Mouse (Mus musculus): ENCODE results near the gene Shisa9. TPM values are rescaled to one million over a fixed set of nuclear protein-coding genes. Genes with fewer than 3 reads are reported as not detected.

Shisa9 gene
- polyA plus RNA-seq, 1 experiment from 2014 or later = 0.83 TPM

DNA sequence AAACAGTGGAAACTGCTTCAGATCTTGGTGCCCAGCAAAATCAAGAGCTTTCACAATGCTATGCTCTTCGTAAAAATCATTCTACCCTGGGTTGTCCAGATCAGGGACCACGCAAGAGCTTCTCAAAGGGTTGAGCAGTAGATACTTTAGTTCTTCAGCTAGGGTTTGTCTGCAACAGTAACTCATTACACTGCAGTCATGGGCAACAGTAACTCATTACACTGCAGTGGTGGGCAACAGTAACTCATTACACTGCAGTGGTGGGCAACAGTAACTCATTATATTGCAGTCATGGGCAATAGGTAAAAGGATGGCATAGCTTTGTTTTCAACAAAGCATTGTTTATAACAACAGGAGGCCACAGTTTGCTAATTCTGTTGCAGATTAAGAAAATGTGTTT lies 281.9 kb downstream of the Shisa9 start:
- no peak overlapping the region for H3K27ac ChIP-seq (ENCODE audit: low read length)
- no peaks in the 10 kb centered on the region for H3K4me1 ChIP-seq (ENCODE audit: control insufficient read depth, insufficient read depth, low read length)
- no peak for ATAC-seq (ENCODE audit: insufficient read depth, low FRiP score)
- no peaks in the 10 kb centered on the region for H3K27me3 ChIP-seq (ENCODE audit: control insufficient read depth, insufficient read depth, low read length)
- no peak overlapping the region for H3K4me3 ChIP-seq (replicated peaks; ENCODE audit: low read length)
- WGBS = 83% methylated on average over 2 of the region's 2 CpGs
- H3K9me3 ChIP-seq (replicated peaks; ENCODE audit: control insufficient read depth, low read length) = no peaks in the 10 kb centered on the region
- no peak overlapping the region for H3K4me2 ChIP-seq (ENCODE audit: low read depth, low read length)
- no peak overlapping the region for H3K9ac ChIP-seq (ENCODE audit: low read length)
- H3K36me3 ChIP-seq (ENCODE audit: control insufficient read depth, insufficient read depth, low read length) = no peaks in the 10 kb centered on the region

DNA sequence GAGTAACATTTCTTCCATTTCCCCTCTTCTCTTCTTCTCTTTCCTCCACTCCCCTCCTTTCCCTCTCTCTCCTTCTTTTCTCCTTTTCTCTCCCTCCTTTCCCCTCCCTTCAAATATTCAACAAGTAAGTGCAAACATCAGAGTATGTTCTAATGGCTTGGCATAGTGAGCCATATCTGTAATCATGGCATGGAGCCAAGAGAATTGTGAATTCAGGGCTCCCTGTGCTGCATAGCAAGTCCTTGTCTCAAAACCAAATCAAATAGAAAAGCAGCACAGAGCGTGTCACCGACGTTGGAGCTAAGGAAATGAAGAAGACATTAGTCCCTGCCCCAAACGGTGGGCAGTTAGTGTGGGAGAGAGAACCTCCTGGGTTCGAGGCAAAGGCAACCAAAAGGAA lies 316.6 kb downstream of the Shisa9 start:
- no peaks in the 10 kb centered on the region for H3K4me1 ChIP-seq (ENCODE audit: control insufficient read depth, insufficient read depth, low read length)
- no peak overlapping the region for H3K9ac ChIP-seq (ENCODE audit: low read length)
- no peaks in the 10 kb centered on the region for H3K36me3 ChIP-seq (ENCODE audit: control insufficient read depth, insufficient read depth, low read length)
- H3K27ac ChIP-seq (ENCODE audit: low read length) = no peak overlapping the region
- H3K9me3 ChIP-seq (replicated peaks; ENCODE audit: control insufficient read depth, low read length) = no peaks in the 10 kb centered on the region
- no peaks in the 10 kb centered on the region for H3K27me3 ChIP-seq (ENCODE audit: control insufficient read depth, insufficient read depth, low read length)
- no peak overlapping the region for H3K4me3 ChIP-seq (replicated peaks; ENCODE audit: low read length)
- ATAC-seq (ENCODE audit: insufficient read depth, low FRiP score) = no peak
- no peak overlapping the region for H3K4me2 ChIP-seq (ENCODE audit: low read depth, low read length)
- 50% methylated on average over 5 of the region's 5 CpGs for WGBS

DNA sequence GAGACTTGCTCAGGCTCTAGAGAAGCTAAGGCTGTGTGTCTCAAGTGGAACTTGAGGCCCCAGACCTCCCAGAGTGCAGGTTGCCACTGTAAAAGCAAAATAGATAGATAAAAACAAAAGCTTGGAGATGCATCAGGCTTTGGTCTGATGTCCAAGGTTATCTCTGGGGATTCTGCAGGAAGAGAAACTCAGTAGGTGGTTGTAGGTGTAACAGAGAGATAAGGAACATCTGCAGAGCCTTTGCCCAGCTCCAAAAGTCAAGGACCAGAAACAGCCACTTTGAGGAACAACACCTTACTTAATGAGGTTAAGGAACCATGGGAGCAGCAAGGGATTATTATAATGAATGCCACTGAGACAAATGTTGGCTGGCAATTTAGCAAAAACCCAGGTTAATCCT lies 319.5 kb downstream of the Shisa9 start:
- Histone ChIP-seq H3K4me3 (replicated peaks; ENCODE audit: low read length) (no peak overlapping the region), H3K9me3 (replicated peaks; ENCODE audit: control insufficient read depth, low read length) (no peaks in the 10 kb centered on the region), H3K27me3 (ENCODE audit: control insufficient read depth, insufficient read depth, low read length) (no peaks in the 10 kb centered on the region), H3K4me1 (ENCODE audit: control insufficient read depth, insufficient read depth, low read length) (no peaks in the 10 kb centered on the region), H3K4me2 (ENCODE audit: low read depth, low read length) (no peak overlapping the region), H3K9ac (ENCODE audit: low read length) (no peak overlapping the region), H3K36me3 (ENCODE audit: control insufficient read depth, insufficient read depth, low read length) (no peaks in the 10 kb centered on the region), H3K27ac (ENCODE audit: low read length) (no peak overlapping the region)
- no peak for ATAC-seq (ENCODE audit: insufficient read depth, low FRiP score)

DNA sequence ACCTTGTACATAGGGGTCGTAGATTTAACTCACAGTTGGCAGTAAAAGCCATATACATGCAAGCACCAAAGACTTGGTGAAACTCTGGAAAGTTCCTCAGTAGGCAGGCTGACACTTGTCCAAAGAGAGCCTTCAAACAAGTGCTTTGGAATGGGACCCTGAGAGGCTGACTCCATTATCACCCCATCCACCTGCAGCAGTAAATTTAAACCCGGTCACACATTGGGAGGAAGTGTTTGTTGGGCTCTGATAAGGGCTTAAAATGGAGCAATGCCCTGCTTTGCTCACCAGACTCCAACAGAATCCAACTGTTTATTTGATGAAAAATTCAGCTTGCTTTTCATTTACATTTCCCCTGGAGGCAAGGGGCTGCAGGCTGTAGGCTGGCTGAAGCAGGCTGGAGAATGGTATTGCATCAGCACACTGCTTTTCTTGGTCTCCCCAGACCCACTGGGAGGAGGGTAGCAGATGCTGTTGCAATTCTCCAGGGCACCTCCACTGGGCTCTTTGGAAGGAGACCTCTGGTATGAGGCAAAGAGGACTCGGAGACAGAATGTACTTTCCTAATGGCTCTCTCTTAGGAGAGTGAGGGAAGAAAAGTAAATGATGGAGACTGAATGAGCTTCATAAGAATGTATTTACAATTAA lies 323.5 kb downstream of the Shisa9 start:
- ATAC-seq (ENCODE audit: insufficient read depth, low FRiP score) = no peak
- Histone ChIP-seq H3K4me3 (replicated peaks; ENCODE audit: low read length) (no peak overlapping the region), H3K4me2 (ENCODE audit: low read depth, low read length) (no peak overlapping the region), H3K9me3 (replicated peaks; ENCODE audit: control insufficient read depth, low read length) (no peaks in the 10 kb centered on the region), H3K36me3 (ENCODE audit: control insufficient read depth, insufficient read depth, low read length) (no peaks in the 10 kb centered on the region), H3K9ac (ENCODE audit: low read length) (no peak overlapping the region), H3K27me3 (ENCODE audit: control insufficient read depth, insufficient read depth, low read length) (no peaks in the 10 kb centered on the region), H3K27ac (ENCODE audit: low read length) (no peak overlapping the region), H3K4me1 (ENCODE audit: control insufficient read depth, insufficient read depth, low read length) (no peaks in the 10 kb centered on the region)
- WGBS = 61% methylated on average over 3 of the region's 3 CpGs

DNA sequence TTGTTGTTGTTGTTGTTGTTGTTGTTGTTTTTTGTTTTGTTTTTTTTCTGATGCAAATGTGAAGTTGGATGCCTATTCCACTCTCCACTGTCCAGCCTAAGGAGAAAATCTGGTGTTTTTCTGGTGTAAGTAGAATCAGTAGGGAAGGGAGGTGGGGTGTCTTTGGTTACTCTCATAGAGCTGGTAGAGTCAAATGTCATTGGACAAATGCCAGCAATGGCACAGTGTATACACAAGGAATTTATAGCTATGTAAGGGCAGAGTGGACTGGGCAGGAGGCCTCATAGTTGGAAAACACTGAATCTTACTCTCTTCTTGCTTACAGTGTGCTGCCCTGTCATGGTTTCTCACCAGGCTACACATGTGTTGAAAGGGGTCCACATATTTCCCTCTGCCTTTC lies 325.9 kb downstream of the Shisa9 start:
- Histone ChIP-seq H3K36me3 (ENCODE audit: control insufficient read depth, insufficient read depth, low read length) (no peaks in the 10 kb centered on the region), H3K4me2 (ENCODE audit: low read depth, low read length) (no peak overlapping the region), H3K9me3 (replicated peaks; ENCODE audit: control insufficient read depth, low read length) (no peaks in the 10 kb centered on the region), H3K4me1 (ENCODE audit: control insufficient read depth, insufficient read depth, low read length) (no peaks in the 10 kb centered on the region), H3K27ac (ENCODE audit: low read length) (no peak overlapping the region), H3K9ac (ENCODE audit: low read length) (no peak overlapping the region), H3K27me3 (ENCODE audit: control insufficient read depth, insufficient read depth, low read length) (no peaks in the 10 kb centered on the region), H3K4me3 (replicated peaks; ENCODE audit: low read length) (no peak overlapping the region)
- no peak for ATAC-seq (ENCODE audit: insufficient read depth, low FRiP score)

DNA sequence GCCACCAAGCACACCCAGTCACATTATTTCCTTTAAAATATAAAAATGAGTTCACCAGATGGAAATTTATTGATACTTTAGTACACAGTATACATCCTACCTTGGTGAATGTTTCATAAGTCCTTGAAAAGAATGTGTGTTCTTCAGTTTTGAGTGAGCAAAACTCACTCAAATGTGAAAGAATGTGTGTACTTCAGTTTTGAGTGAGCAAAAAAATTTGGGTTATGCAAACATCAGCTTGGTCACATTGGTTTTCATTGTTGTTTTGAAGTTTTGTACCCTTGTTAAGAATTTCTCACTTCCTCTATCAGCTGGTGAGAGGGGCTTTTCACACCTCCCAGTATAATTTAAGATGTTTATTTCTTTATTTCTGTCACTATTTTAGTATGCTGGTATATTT lies 331.7 kb downstream of the Shisa9 start:
- H3K36me3 ChIP-seq (ENCODE audit: control insufficient read depth, insufficient read depth, low read length) = no peaks in the 10 kb centered on the region
- H3K9ac ChIP-seq (ENCODE audit: low read length) = no peak overlapping the region
- no peak for ATAC-seq (ENCODE audit: insufficient read depth, low FRiP score)
- H3K4me3 ChIP-seq (replicated peaks; ENCODE audit: low read length) = no peak overlapping the region
- H3K27me3 ChIP-seq (ENCODE audit: control insufficient read depth, insufficient read depth, low read length) = no peaks in the 10 kb centered on the region
- H3K4me1 ChIP-seq (ENCODE audit: control insufficient read depth, insufficient read depth, low read length) = no peaks in the 10 kb centered on the region
- no peak overlapping the region for H3K27ac ChIP-seq (ENCODE audit: low read length)
- H3K4me2 ChIP-seq (ENCODE audit: low read depth, low read length) = no peak overlapping the region
- no peaks in the 10 kb centered on the region for H3K9me3 ChIP-seq (replicated peaks; ENCODE audit: control insufficient read depth, low read length)

Other genes starting within 250 kb of the Shisa9 start
- gene Cpped1, start 74.7 kb upstream of the Shisa9 start, polyA plus RNA-seq (2015; fragmentation: Nextera tagmentation; extraction: Ambion mirVana) = 22.2 and 25.6 TPM in 2 replicates

All from stomach, embryonic 16.5 days (tissue).